Mouse (Mus musculus): ENCODE data around the gene Rnf216. TPM values are rescaled to one million over a fixed set of nuclear protein-coding genes. Genes with fewer than 3 reads are reported as not detected.

Gene Rnf216
- polyA plus RNA-seq, 1 experiment from 2014 or later = 40.6 TPM

DNA sequence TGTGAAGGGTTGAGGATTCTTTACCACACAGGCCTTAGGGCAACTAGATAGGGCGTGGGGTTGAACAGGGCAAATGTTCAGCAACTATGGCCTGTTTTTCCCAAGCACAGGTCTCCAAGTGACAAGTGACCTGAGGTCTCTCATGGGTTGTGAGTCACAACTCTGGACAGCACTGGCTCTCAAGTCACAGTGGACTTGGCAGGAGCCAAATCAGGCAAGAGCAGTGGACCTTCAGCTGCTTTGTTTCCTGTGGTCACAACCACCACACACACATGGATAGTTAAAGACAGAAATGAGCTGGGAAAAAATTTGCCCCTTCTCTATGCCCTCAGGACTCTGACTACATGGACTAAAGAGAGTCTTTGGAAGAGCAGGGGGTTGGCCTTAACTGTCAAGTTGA lies 65.2 kb downstream of the Rnf216 start:
- WGBS = 81% methylated on average over 1 of the region's 1 CpGs
- Histone ChIP-seq H3K4me1 (peaks cover 54% of the 10 kb centered on the region), H3K4me3 (no peak overlapping the region), H3K36me3 (peaks cover 27% of the 10 kb centered on the region), H3K9me3 (no peaks in the 10 kb centered on the region), H3K27ac (no peak overlapping the region), H3K27me3 (ENCODE audit: insufficient read depth, poor library complexity, severe bottlenecking) (no peaks in the 10 kb centered on the region)
- no peak for DNase-seq (ENCODE audit: low spot score)

- Histone ChIP-seq H3K27ac (no peak overlapping the region), H3K4me1 (peaks cover 27% of the 10 kb centered on the region), H3K4me3 (no peak overlapping the region), H3K36me3 (peaks cover 31% of the 10 kb centered on the region), H3K9me3 (no peaks in the 10 kb centered on the region), H3K27me3 (ENCODE audit: insufficient read depth, poor library complexity, severe bottlenecking) (no peaks in the 10 kb centered on the region)
- DNase-seq (ENCODE audit: low spot score) = no peak
- whole genome bisulfite sequencing = 73% methylated on average over 2 of the region's 2 CpGs
These were observed 68.9 kb downstream of the Rnf216 start for GRCm38 (mm10) chr5:143043902-143044301.

DNA sequence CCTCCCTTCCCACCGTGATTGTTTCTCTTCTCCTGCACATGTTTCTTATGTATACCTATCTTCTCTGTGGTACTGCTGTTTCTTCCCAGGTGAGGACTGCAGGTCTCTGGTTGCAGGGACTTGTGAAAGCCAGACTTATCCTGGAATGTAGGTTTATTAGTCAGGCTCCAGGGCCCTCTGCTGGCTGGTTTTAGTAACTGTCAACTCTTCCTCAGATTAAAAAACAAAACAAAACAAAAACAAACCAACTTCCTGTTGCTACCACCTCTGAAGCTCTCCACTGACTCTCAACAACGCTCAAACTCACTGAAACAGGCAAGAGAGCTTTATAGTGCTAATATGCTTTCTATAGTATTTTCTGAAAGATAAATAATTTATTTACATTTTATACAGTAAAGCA lies 69.5 kb downstream of the Rnf216 start:
- Histone ChIP-seq H3K27me3 (ENCODE audit: insufficient read depth, poor library complexity, severe bottlenecking) (no peaks in the 10 kb centered on the region), H3K36me3 (peaks cover 31% of the 10 kb centered on the region), H3K27ac (no peak overlapping the region), H3K9me3 (no peaks in the 10 kb centered on the region), H3K4me3 (no peak overlapping the region), H3K4me1 (peaks cover 21% of the 10 kb centered on the region)
- WGBS = 76% methylated on average over 2 of the region's 2 CpGs
- no peak for DNase-seq (ENCODE audit: low spot score)

DNA sequence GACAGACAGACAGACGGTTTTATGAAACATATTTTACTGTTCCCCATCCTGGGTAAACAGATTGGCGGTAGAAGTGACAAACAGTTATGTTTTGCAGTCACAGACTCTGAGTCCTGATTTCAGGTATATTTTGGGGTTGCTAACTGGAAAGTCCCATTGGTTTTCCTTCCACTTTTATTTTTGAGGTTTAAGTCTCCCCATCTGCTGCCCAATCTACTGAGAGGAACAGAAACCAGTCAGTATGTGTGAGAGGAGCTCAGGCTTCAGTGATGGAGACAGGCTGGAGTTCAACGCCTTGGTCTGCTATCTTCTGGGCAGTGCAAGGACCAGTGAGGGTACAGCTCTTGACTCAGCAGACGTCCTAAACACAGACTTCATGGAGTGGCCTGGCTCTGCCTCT lies 74.0 kb downstream of the Rnf216 start:
- WGBS = 70% methylated on average over 4 of the region's 4 CpGs
- Histone ChIP-seq H3K36me3 (peaks cover 23% of the 10 kb centered on the region), H3K4me3 (no peak overlapping the region), H3K9me3 (no peaks in the 10 kb centered on the region), H3K27ac (no peak overlapping the region), H3K4me1 (peaks cover 19% of the 10 kb centered on the region), H3K27me3 (ENCODE audit: insufficient read depth, poor library complexity, severe bottlenecking) (no peaks in the 10 kb centered on the region)
- no peak for DNase-seq (ENCODE audit: low spot score)

DNA sequence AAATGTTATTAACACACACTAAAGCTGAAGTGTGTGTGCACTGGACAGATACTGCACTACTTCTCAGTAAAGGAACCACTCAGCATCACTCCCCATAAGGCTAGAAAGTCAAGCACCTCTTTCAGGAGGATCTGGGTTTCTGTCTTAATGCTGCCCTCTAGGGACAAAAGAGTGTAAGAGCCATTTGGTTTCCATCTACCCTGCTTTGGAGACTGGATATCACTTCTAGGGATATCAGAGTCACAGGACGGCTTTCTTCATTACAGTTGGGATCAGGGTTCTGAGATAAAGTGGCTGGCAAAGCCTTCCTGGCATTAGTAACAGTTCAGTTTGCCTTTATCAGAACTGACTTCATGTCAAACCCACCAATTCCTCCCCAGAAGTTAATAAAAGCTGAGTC lies 75.6 kb downstream of the Rnf216 start:
- Histone ChIP-seq H3K4me3 (no peak overlapping the region), H3K27ac (no peak overlapping the region), H3K27me3 (ENCODE audit: insufficient read depth, poor library complexity, severe bottlenecking) (no peaks in the 10 kb centered on the region), H3K9me3 (no peaks in the 10 kb centered on the region), H3K36me3 (peaks cover 12% of the 10 kb centered on the region; the same call in 1 of the 2 replicates), H3K4me1 (peaks cover 32% of the 10 kb centered on the region)
- DNase-seq (ENCODE audit: low spot score) = no peak
- WGBS = 12% methylated on average over 1 of the region's 1 CpGs

- no peaks in the 10 kb centered on the region for H3K27me3 ChIP-seq (ENCODE audit: insufficient read depth, poor library complexity, severe bottlenecking)
- H3K36me3 ChIP-seq = peaks cover 11% of the 10 kb centered on the region; the same call in 1 of the 2 replicates
- no peaks in the 10 kb centered on the region for H3K9me3 ChIP-seq
- no peak for DNase-seq (ENCODE audit: low spot score)
- H3K4me1 ChIP-seq = peaks cover 43% of the 10 kb centered on the region
- no peak overlapping the region for H3K27ac ChIP-seq
- 81% methylated on average over 1 of the region's 1 CpGs for WGBS
- H3K4me3 ChIP-seq = no peak overlapping the region
These were observed 76.7 kb downstream of the Rnf216 start for GRCm38 (mm10) chr5:143036052-143036451.

DNA sequence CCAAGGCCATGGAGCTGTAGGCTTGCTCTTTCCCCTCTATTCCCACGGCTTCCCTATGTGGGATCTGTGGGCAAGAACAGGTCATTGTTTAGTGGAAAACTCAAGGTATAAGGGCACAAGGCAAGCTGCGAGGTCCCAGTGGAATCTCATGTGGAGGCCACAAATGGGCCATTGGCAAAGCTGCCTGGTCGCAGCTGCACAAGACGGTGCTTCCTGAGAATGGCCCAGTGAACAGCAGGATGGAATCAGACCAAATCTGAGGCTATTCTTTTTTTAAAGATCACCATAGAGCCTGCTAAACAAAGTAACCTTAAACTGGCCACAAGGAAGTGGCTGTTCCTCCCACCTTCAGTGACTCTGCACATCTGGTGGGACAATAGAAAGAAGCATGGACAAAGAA lies 77.5 kb downstream of the Rnf216 start:
- H3K4me1 ChIP-seq = peaks cover 43% of the 10 kb centered on the region
- H3K9me3 ChIP-seq = no peaks in the 10 kb centered on the region
- peaks cover 9% of the 10 kb centered on the region; the same call in 1 of the 2 replicates for H3K36me3 ChIP-seq
- no peak overlapping the region for H3K27ac ChIP-seq
- no peak overlapping the region for H3K4me3 ChIP-seq
- no peak for DNase-seq (ENCODE audit: low spot score)
- no peaks in the 10 kb centered on the region for H3K27me3 ChIP-seq (ENCODE audit: insufficient read depth, poor library complexity, severe bottlenecking)
- WGBS = 87% methylated on average over 4 of the region's 4 CpGs

GRCm38 (mm10) chr5:143034108-143034507 lies 78.7 kb downstream of the Rnf216 start:
- peaks cover 43% of the 10 kb centered on the region for H3K4me1 ChIP-seq
- no peaks in the 10 kb centered on the region for H3K27me3 ChIP-seq (ENCODE audit: insufficient read depth, poor library complexity, severe bottlenecking)
- WGBS = 64% methylated on average over 3 of the region's 3 CpGs
- H3K36me3 ChIP-seq = 0 out of 2 replicates have a peak, but pooled peaks cover 5% of the 10 kb centered on the region
- peak overlapping the region; percentile 69 for H3K27ac ChIP-seq
- H3K9me3 ChIP-seq = no peaks in the 10 kb centered on the region
- peak; percentile 78 for DNase-seq (ENCODE audit: low spot score)
- H3K4me3 ChIP-seq = peak overlapping the region; percentile 15; the same call in 1 of the 2 replicates

DNA sequence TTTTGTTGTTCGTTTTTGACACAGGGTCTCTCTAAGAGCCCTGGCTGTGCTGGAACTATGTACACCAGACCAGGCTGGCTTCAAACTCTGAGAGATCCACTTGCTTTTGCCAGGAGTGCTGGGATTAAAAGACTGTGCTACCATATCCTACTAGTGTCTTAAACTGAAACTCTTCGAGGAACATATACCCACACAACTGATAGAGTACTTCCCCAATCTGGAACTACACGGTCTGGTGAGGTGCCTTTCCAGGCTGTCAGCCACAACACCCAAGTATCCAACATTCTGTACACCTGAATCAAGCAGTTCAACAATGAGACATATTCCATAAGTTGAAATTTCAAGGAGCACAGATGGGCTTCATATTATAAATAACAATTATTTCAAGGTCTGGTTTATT lies 79.5 kb downstream of the Rnf216 start:
- H3K27me3 ChIP-seq (ENCODE audit: insufficient read depth, poor library complexity, severe bottlenecking) = no peaks in the 10 kb centered on the region
- 0 out of 2 replicates have a peak overlapping the region, but pooled peaks have one; percentile 3 for H3K27ac ChIP-seq
- no peaks in the 10 kb centered on the region for H3K9me3 ChIP-seq
- peaks cover 9% of the 10 kb centered on the region; the same call in 1 of the 2 replicates for H3K36me3 ChIP-seq
- DNase-seq (ENCODE audit: low spot score) = no peak
- H3K4me1 ChIP-seq = peaks cover 43% of the 10 kb centered on the region
- no peak overlapping the region for H3K4me3 ChIP-seq
- WGBS = 74% methylated on average over 3 of the region's 3 CpGs

GRCm38 (mm10) chr5:143032639-143033146 lies 80.1 kb downstream of the Rnf216 start:
- Histone ChIP-seq H3K36me3 (peaks cover 13% of the 10 kb centered on the region), H3K9me3 (no peaks in the 10 kb centered on the region), H3K27me3 (ENCODE audit: insufficient read depth, poor library complexity, severe bottlenecking) (no peaks in the 10 kb centered on the region), H3K4me3 (no peak overlapping the region), H3K4me1 (peaks cover 46% of the 10 kb centered on the region), H3K27ac (0 out of 2 replicates have a peak overlapping the region, but pooled peaks have one; percentile 3)
- no peak for DNase-seq (ENCODE audit: low spot score)
- 43% methylated on average over 2 of the region's 2 CpGs for WGBS

- DNase-seq (ENCODE audit: low spot score) = no peak
- Histone ChIP-seq H3K27me3 (ENCODE audit: insufficient read depth, poor library complexity, severe bottlenecking) (no peaks in the 10 kb centered on the region), H3K4me1 (peaks cover 48% of the 10 kb centered on the region), H3K27ac (peak overlapping the region; percentile 70; the same call in 1 of the 2 replicates), H3K4me3 (no peak overlapping the region), H3K36me3 (peaks cover 24% of the 10 kb centered on the region), H3K9me3 (no peaks in the 10 kb centered on the region)
- 55% methylated on average over 7 of the region's 7 CpGs for WGBS
These were observed 81.1 kb downstream of the Rnf216 start for GRCm38 (mm10) chr5:143031681-143032080.

DNA sequence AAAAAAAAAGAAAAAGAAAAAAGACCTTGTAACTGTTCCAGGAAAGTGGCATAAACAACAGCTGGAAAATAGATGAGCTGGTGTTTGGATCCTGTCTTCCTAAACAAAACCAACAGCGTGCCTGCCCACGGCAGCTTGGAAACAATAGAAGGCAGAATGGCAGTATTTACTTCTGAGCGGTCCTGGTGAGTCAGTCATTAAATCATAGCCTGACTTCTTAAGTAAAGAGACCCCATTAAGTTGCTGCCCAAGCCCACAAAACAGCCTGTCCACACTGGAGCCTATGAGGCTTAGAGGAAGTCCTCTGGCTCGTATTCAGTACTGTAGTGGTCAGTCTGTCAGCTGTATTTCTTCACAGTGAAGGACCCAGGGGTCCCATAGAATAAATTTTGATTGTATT lies 81.6 kb downstream of the Rnf216 start:
- Histone ChIP-seq H3K36me3 (peaks cover 28% of the 10 kb centered on the region), H3K9me3 (no peaks in the 10 kb centered on the region), H3K27me3 (ENCODE audit: insufficient read depth, poor library complexity, severe bottlenecking) (no peaks in the 10 kb centered on the region), H3K4me1 (peaks cover 47% of the 10 kb centered on the region), H3K27ac (peak overlapping the region; percentile 70; the same call in 1 of the 2 replicates), H3K4me3 (no peak overlapping the region)
- no peak for DNase-seq (ENCODE audit: low spot score)
- WGBS = 75% methylated on average over 4 of the region's 4 CpGs

DNA sequence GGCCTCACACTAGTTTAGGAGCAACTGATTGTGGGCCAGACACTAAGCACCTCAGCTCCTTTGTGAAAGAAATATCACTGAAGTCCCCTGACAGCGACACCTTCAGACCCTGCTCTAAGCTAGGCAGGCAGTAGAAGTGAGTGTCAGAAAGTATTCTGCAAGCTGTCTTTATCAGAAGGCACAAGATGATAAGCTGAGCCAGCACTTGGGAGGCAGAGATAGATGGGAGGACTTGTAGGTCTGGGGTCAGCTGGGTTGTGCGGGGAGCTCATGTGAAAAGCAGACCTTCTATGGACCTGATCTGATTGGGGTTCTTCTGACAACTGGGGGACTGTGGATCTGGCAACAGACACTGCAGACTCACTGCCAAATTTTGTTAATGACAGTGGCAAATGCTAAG lies 88.9 kb downstream of the Rnf216 start:
- Histone ChIP-seq H3K27ac (peak overlapping the region; percentile 62), H3K4me3 (no peak overlapping the region), H3K4me1 (peaks cover 19% of the 10 kb centered on the region), H3K27me3 (ENCODE audit: insufficient read depth, poor library complexity, severe bottlenecking) (no peaks in the 10 kb centered on the region), H3K36me3 (peaks cover 60% of the 10 kb centered on the region), H3K9me3 (no peaks in the 10 kb centered on the region)
- DNase-seq (ENCODE audit: low spot score) = no peak
- 24% methylated on average over 2 of the region's 2 CpGs for WGBS

DNA sequence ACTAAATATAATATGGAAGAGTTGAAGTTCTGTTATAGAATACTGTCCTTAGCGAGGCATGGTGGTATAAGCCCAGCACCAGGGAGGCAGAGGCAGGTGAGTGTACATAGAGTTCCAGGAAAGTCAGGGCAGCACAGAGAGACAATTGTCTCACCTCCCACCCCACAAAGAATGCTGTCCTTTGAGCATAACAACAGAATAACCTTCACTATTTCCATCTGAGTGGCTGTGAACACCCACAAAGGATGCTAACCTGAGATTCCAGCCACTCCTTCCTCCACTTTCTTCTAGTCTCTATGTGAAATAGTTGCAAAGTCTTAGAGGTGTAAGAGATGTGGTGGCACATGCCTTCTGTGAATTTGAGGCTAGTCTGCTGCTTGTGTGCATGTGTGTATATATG lies 89.8 kb downstream of the Rnf216 start:
- Histone ChIP-seq H3K9me3 (no peaks in the 10 kb centered on the region), H3K27ac (peak overlapping the region; percentile 42; the same call in 1 of the 2 replicates), H3K4me3 (no peak overlapping the region), H3K4me1 (peaks cover 19% of the 10 kb centered on the region), H3K27me3 (ENCODE audit: insufficient read depth, poor library complexity, severe bottlenecking) (no peaks in the 10 kb centered on the region), H3K36me3 (peaks cover 54% of the 10 kb centered on the region)
- DNase-seq (ENCODE audit: low spot score) = no peak
- 90% methylated on average over 1 of the region's 1 CpGs for WGBS
